Mouse (Mus musculus) MEL (cell line): Measurements from ENCODE around the gene Abhd17a. TPM values are rescaled to one million over a fixed set of nuclear protein-coding genes. Genes with fewer than 3 reads are reported as not detected.

Source experiments
- DNase-seq: peaks from one replicate; pipeline ENCODE4 v3.0.0; 2011; ENCODE audit warnings: low read depth, low spot score
- H3K27ac ChIP-seq: 2 replicates; pipeline ENCODE4 v1.5.1; 2012; ENCODE audit warnings: low read depth, mild to moderate bottlenecking, control low read depth, low read length, moderate library complexity; ENCODE audit not compliant: control insufficient read depth
- H3K27me3 ChIP-seq, 2 experiments: fragments of 150-350 bp in 1 of 2; sonication (generic) in 1 of 2; 2 replicates each; pipeline ENCODE4 v1.6.1; 2012; ENCODE audit warnings: low read length in 2 of 2, mild to moderate bottlenecking in 2 of 2, improper control_type of control experiment in 1 of 2, moderate library complexity in 1 of 2; ENCODE audit not compliant: insufficient read depth in 2 of 2, control insufficient read depth in 1 of 2
- H3K36me3 ChIP-seq, 2 experiments: 2 replicates each; pipeline ENCODE4 v1.6.1; 2012 to 2014; ENCODE audit warnings: low read length in 2 of 2, improper control_type of control experiment in 1 of 2, inconsistent platforms in 1 of 2, mild to moderate bottlenecking in 1 of 2; ENCODE audit not compliant: insufficient read depth in 2 of 2, control insufficient read depth in 1 of 2
- H3K4me1 ChIP-seq, 2 experiments: fragments of 150-350 bp in 1 of 2; sonication (generic) in 1 of 2; 2 replicates each; pipeline ENCODE4 v1.6.1; 2012; ENCODE audit warnings: low read length in 2 of 2, improper control_type of control experiment in 1 of 2, mild to moderate bottlenecking in 1 of 2; ENCODE audit not compliant: insufficient read depth in 2 of 2, control insufficient read depth in 1 of 2
- H3K4me3 ChIP-seq, 2 experiments: fragments of 150-350 bp in 1 of 2; sonication (generic) in 1 of 2; 2 replicates each; pipeline ENCODE4 v1.5.1; 2012; ENCODE audit warnings: low read depth in 2 of 2, low read length in 2 of 2, mild to moderate bottlenecking in 2 of 2, moderate library complexity in 2 of 2, control low read depth in 1 of 2, improper control_type of control experiment in 1 of 2; ENCODE audit not compliant: control insufficient read depth in 1 of 2, insufficient read depth in 1 of 2
- H3K79me2 ChIP-seq: 2 replicates; pipeline ENCODE4 v1.6.1; 2012; ENCODE audit warnings: mild to moderate bottlenecking, low read length, moderate library complexity; ENCODE audit not compliant: control insufficient read depth, poor library complexity, insufficient read depth
- H3K9ac ChIP-seq: 2 replicates; pipeline ENCODE4 v1.6.1; 2012; ENCODE audit warnings: low read depth, mild to moderate bottlenecking, control low read depth, low read length, moderate library complexity; ENCODE audit not compliant: control insufficient read depth, poor library complexity, severe bottlenecking
- H3K9me3 ChIP-seq: fragments of 150-350 bp; sonication (generic); replicated peaks from 2 replicates; pipeline ENCODE4 v1.6.1; 2012; ENCODE audit warnings: mild to moderate bottlenecking, low read length, improper control_type of control experiment, moderate library complexity; ENCODE audit not compliant: insufficient read depth
- CHD1 ChIP-seq: IDR thresholded peaks from 2 replicates; pipeline ENCODE4 v1.6.1; 2012; ENCODE audit warnings: low read depth, mild to moderate bottlenecking, inconsistent platforms, low read length, improper control_type of control experiment
- CHD2 ChIP-seq: IDR thresholded peaks from 2 replicates; pipeline ENCODE4 v1.6.1; 2011; ENCODE audit warnings: low read length, improper control_type of control experiment
- CTCF ChIP-seq, 3 experiments: IDR thresholded peaks in 2 of 3; conservative IDR thresholded peaks in 1 of 3; 2 replicates each; pipeline ENCODE4 v1.5.1; 2011 to 2012; ENCODE audit warnings: low read length in 3 of 3, low read depth in 2 of 3, mild to moderate bottlenecking in 2 of 3, improper control_type of control experiment in 1 of 3, inconsistent platforms in 1 of 3, mixed read lengths in 1 of 3, moderate library complexity in 1 of 3; ENCODE audit not compliant: control insufficient read depth in 1 of 3, insufficient read depth in 1 of 3, poor library complexity in 1 of 3, severe bottlenecking in 1 of 3
- ELF1 ChIP-seq: IDR thresholded peaks from 2 replicates; pipeline ENCODE4 v1.6.1; 2014; ENCODE audit warnings: low read depth, mild to moderate bottlenecking, inconsistent platforms, low read length, improper control_type of control experiment, moderate library complexity
- EP300 ChIP-seq, 2 experiments: IDR thresholded peaks; 2 replicates each; pipeline ENCODE4 v1.6.1; 2011; ENCODE audit warnings: improper control_type of control experiment in 2 of 2, low read length in 2 of 2, low read depth in 1 of 2, mild to moderate bottlenecking in 1 of 2
- KAT2A ChIP-seq: conservative IDR thresholded peaks from 2 replicates; pipeline ENCODE4 v1.6.1; 2012; ENCODE audit warnings: low read depth, low read length, improper control_type of control experiment, inconsistent platforms
- MAFK ChIP-seq: IDR thresholded peaks from 2 replicates; pipeline ENCODE4 v1.6.1; 2011; ENCODE audit warnings: low read depth, mild to moderate bottlenecking, low read length, improper control_type of control experiment, borderline replicate concordance
- MAZ ChIP-seq: IDR thresholded peaks from 2 replicates; pipeline ENCODE4 v1.6.1; 2012; ENCODE audit warnings: low read depth, mild to moderate bottlenecking, inconsistent platforms, low read length, improper control_type of control experiment
- MXI1 ChIP-seq: IDR thresholded peaks from 2 replicates; pipeline ENCODE4 v1.6.1; 2011; ENCODE audit warnings: mild to moderate bottlenecking, low read depth, low read length, improper control_type of control experiment
- MYB ChIP-seq: IDR thresholded peaks from 2 replicates; pipeline ENCODE4 v1.6.1; 2011; ENCODE audit warnings: mild to moderate bottlenecking, low read depth, low read length, improper control_type of control experiment
- NELFE ChIP-seq: IDR thresholded peaks from 2 replicates; pipeline ENCODE4 v1.6.1; 2011; ENCODE audit warnings: low read depth, low read length, improper control_type of control experiment
- POLR2A ChIP-seq, 2 experiments: IDR thresholded peaks; 2 replicates each; pipeline ENCODE4 v1.6.1; 2011 to 2012; ENCODE audit warnings: low read length in 2 of 2, mild to moderate bottlenecking in 2 of 2, control low read depth in 1 of 2, improper control_type of control experiment in 1 of 2, low read depth in 1 of 2, moderate library complexity in 1 of 2; ENCODE audit not compliant: control insufficient read depth in 1 of 2, insufficient read depth in 1 of 2, poor library complexity in 1 of 2
- POLR2AphosphoS2 ChIP-seq: IDR thresholded peaks from 2 replicates; pipeline ENCODE4 v1.6.1; 2011; ENCODE audit warnings: low read length, improper control_type of control experiment
- TAL1 ChIP-seq: IDR thresholded peaks from 2 replicates; pipeline ENCODE4 v1.6.1; 2012; ENCODE audit warnings: mild to moderate bottlenecking, inconsistent platforms, low read length, moderate library complexity, mixed read lengths
- TBP ChIP-seq: IDR thresholded peaks from 2 replicates; pipeline ENCODE4 v1.8.0; 2011; ENCODE audit warnings: low read depth, low read length, improper control_type of control experiment
- UBTF ChIP-seq: IDR thresholded peaks from 2 replicates; pipeline ENCODE4 v1.6.1; 2012; ENCODE audit warnings: low read depth, mild to moderate bottlenecking, inconsistent platforms, low read length, improper control_type of control experiment, moderate library complexity, borderline replicate concordance; ENCODE audit not compliant: insufficient read depth
- ZC3H11A ChIP-seq: IDR thresholded peaks from 2 replicates; pipeline ENCODE4 v1.6.1; 2012; ENCODE audit warnings: low read depth, mild to moderate bottlenecking, inconsistent platforms, low read length, improper control_type of control experiment
- ZKSCAN1 ChIP-seq: IDR thresholded peaks from 2 replicates; pipeline ENCODE4 v1.6.1; 2012; ENCODE audit warnings: low read depth, mild to moderate bottlenecking, inconsistent platforms, low read length, improper control_type of control experiment, moderate library complexity
- polyA plus RNA-seq, 2 experiments: library from polyadenylated mRNA; stranded (reverse) in 1 of 2; unstranded in 1 of 2; fragments of >175 nt in 1 of 2; fragments of >200 nt in 1 of 2; gene quantifications; 2 replicates each; pipeline versions ENCODE4 v1.2.1 to v1.2.4; 2012; ENCODE audit warnings: low replicate concordance in 2 of 2, low read depth in 1 of 2; ENCODE audit not compliant: insufficient read length in 2 of 2, insufficient read depth in 1 of 2, missing spikeins in 1 of 2
- total RNA-seq: library from RNA; depleted of rRNA; stranded (reverse); fragments of 300-350 nt; gene quantifications from 2 replicates; pipeline ENCODE4 v1.2.3, GENCODE M21; 2012

Abhd17a gene
- total and polyA plus RNA-seq, 3 experiments, result 96.2 to 136 (median 98.5) TPM

- peaks cover 0 to 13% of the 10 kb centered on the region in 2 experiments; a peak in 2 of 4 replicates for H3K4me1 ChIP-seq
- no peak overlapping the region for H3K4me3 ChIP-seq
- TF ChIP-seq KAT2A, result no peak
- TF ChIP-seq MAZ, result no peak
- no peak for TF ChIP-seq TAL1
- no peak for TF ChIP-seq CTCF (IDR thresholded peaks at IDR 0.05 in 2 of 3, conservative IDR thresholded peaks at IDR 0.05 in 1 of 3; ENCODE audit: control insufficient read depth in 1 of 3, insufficient read depth in 1 of 3, low read depth in 2 of 3, low read length in 3 of 3, poor library complexity in 1 of 3, severe bottlenecking in 1 of 3)
- TF ChIP-seq POLR2AphosphoS2, result no peak
- TF ChIP-seq MXI1, result no peak
- TF ChIP-seq MYB, result no peak
- TF ChIP-seq ZKSCAN1, result no peak
- no peak for TF ChIP-seq ELF1
- no peak for TF ChIP-seq CHD1
- TF ChIP-seq TBP, result no peak
- TF ChIP-seq POLR2A (IDR thresholded peaks at IDR 0.05; ENCODE audit: control insufficient read depth in 1 of 2, insufficient read depth in 1 of 2, low read depth in 1 of 2, low read length in 2 of 2, poor library complexity in 1 of 2), result no peak
- TF ChIP-seq NELFE, result no peak
- no peak for TF ChIP-seq MAFK
- TF ChIP-seq UBTF, result no peak
- TF ChIP-seq EP300 (IDR thresholded peaks at IDR 0.05; ENCODE audit: low read depth in 1 of 2, low read length in 2 of 2), result no peak
- H3K9me3 ChIP-seq, result no peaks in the 10 kb centered on the region
- H3K27me3 ChIP-seq, result no peaks in the 10 kb centered on the region
- no peak overlapping the region for H3K9ac ChIP-seq
- no peak overlapping the region for H3K27ac ChIP-seq
- H3K36me3 ChIP-seq, result peaks cover 0 to 2% of the 10 kb centered on the region in 2 experiments; a peak in 1 of 4 replicates
- H3K79me2 ChIP-seq, result peaks cover 56% of the 10 kb centered on the region
- DNase-seq, result no peak
These were observed 37.5 kb upstream of the Abhd17a start for GRCm38 (mm10) chr10:80627685-80628084.

- no peak overlapping the region for H3K9ac ChIP-seq
- DNase-seq, result no peak
- H3K79me2 ChIP-seq, result peaks cover 57% of the 10 kb centered on the region
- no peaks in the 10 kb centered on the region for H3K9me3 ChIP-seq
- H3K27ac ChIP-seq, result no peak overlapping the region
- no peaks in the 10 kb centered on the region for H3K27me3 ChIP-seq
- no peak overlapping the region for H3K4me3 ChIP-seq
- peaks cover 0 to 18% of the 10 kb centered on the region in 2 experiments; a peak in 2 of 4 replicates for H3K4me1 ChIP-seq
- no peak for TF ChIP-seq CHD2
- TF ChIP-seq ZC3H11A, result no peak
- H3K36me3 ChIP-seq, result peaks cover 0 to 2% of the 10 kb centered on the region in 2 experiments; a peak in 1 of 4 replicates
These were observed 35.6 kb upstream of the Abhd17a start for GRCm38 (mm10) chr10:80625764-80626163.
